Mouse (Mus musculus) G1E (cell line): Measurements from ENCODE around the gene Slc35f6.

Experiments
- CTCF ChIP-seq: IDR thresholded peaks from 2 replicates; pipeline ENCODE4 v1.5.1; 2012; ENCODE audit warnings: low read depth, low read length, inconsistent platforms, mixed read lengths
- TAL1 ChIP-seq: conservative IDR thresholded peaks from 2 replicates; pipeline ENCODE4 v1.6.1; 2012; ENCODE audit warnings: low read depth, low read length, inconsistent platforms, mixed read lengths

GRCm38 (mm10) chr5:30601397-30601796 is 46.3 kb upstream of the Slc35f6 start:
- TF ChIP-seq CTCF = no peak
- no peak for TF ChIP-seq TAL1
